Mouse (Mus musculus) heart, adult 2 months (tissue): ENCODE data around the gene Cfap54. TPM values are rescaled to one million over a fixed set of nuclear protein-coding genes. Genes with fewer than 3 reads are reported as not detected.

ENCODE experiments used
- DNase-seq, 2 experiments: peaks; one replicate each; pipeline ENCODE4 v3.0.0; 2021
- H3K27ac ChIP-seq: fragments of 200-600 bp; 2 replicates; pipeline ENCODE4 v1.8.1; 2022
- H3K27me3 ChIP-seq: fragments of 200-500 bp; 2 replicates; pipeline ENCODE4 v1.6.1; 2012; ENCODE audit warnings: mild to moderate bottlenecking, low read length, inconsistent platforms, mixed read lengths; ENCODE audit not compliant: control insufficient read depth, insufficient read depth
- H3K36me3 ChIP-seq: fragments of 200-500 bp; 2 replicates; pipeline ENCODE4 v1.6.1; 2012; ENCODE audit warnings: low read length, inconsistent platforms; ENCODE audit not compliant: control insufficient read depth, insufficient read depth
- H3K4me1 ChIP-seq: fragments of 200-500 bp; 2 replicates; pipeline ENCODE4 v1.6.1; 2011; ENCODE audit warnings: low read length; ENCODE audit not compliant: control insufficient read depth, insufficient read depth
- H3K4me3 ChIP-seq: fragments of 200-600 bp; 2 replicates; pipeline ENCODE4 v1.8.1; 2022
- H3K79me2 ChIP-seq: fragments of 200-500 bp; replicated peaks from 2 replicates; pipeline ENCODE4 v1.6.1; 2012; ENCODE audit warnings: mild to moderate bottlenecking, inconsistent platforms, low read length, moderate library complexity, mixed read lengths; ENCODE audit not compliant: control insufficient read depth, insufficient read depth
- H3K9ac ChIP-seq: fragments of 200-500 bp; 2 replicates; pipeline ENCODE4 v1.6.1; 2012; ENCODE audit warnings: low read depth, mild to moderate bottlenecking, control low read depth, inconsistent platforms, low read length, mixed read lengths
- CTCF ChIP-seq: fragments of 200-600 bp; IDR thresholded peaks from 2 replicates; pipeline ENCODE4 v1.8.1; 2022; ENCODE audit warnings: antibody characterized with exemption, mild to moderate bottlenecking, moderate library complexity
- EP300 ChIP-seq: fragments of 200-500 bp; IDR thresholded peaks from 2 replicates; pipeline ENCODE4 v1.6.1; 2011; ENCODE audit warnings: low read depth, low read length, control low read depth; ENCODE audit not compliant: insufficient read depth
- POLR2A ChIP-seq: fragments of 200-500 bp; IDR thresholded peaks from 2 replicates; pipeline ENCODE4 v1.6.1; 2011; ENCODE audit warnings: mild to moderate bottlenecking, low read depth, low read length, control low read depth; ENCODE audit not compliant: insufficient read depth
- WGBS: fragments of 180-500 bp; shearing (Covaris S2); methylation state at CpG from one replicate; pipeline ENCODE4 v1.1.7; 2018; 5-methylcytosine and 5-hydroxymethylcytosine counted together
- intact Hi-C: fragments of 180-260 bp; cut with DNase I; formaldehyde crosslinking; loops from one replicate; pipeline ENCODE4 v1.15.1; 2025
- polyA plus RNA-seq: library from polyadenylated mRNA; depleted of rRNA; stranded (reverse); fragments of >200 nt; gene quantifications from 2 replicates; pipeline ENCODE4 v1.2.3, GENCODE M21; 2012
- total RNA-seq, 2 experiments: library from RNA; stranded (reverse); gene quantifications; 2 replicates each; pipeline ENCODE4 v1.2.3; 2021

Gene Cfap54
- total and polyA plus RNA-seq, 3 experiments, result 0.26 to 0.82 (median 0.47) TPM

DNA sequence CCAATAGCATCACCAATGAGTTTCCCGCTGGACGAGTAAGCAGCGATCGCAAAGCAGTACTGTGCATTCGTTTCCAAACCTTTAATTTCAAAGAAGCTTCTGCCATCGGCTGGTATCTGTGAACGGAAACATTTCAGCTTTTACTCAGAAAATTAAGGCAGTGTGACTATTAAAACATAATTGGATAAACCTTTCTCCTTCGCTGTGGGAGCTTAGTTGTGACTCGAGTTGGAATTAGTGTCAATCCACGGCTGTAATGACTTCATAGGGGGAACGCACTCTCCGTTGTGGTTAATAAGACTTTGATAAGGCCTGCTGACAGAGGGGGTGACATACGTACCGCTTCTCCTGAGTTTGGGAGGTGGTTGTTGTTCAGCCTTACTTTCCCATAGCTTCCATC is 70.3 kb downstream of the Cfap54 start:
- Histone ChIP-seq H3K79me2 (no peaks in the 10 kb centered on the region), H3K27ac (no peak overlapping the region), H3K27me3 (no peaks in the 10 kb centered on the region), H3K4me3 (no peak overlapping the region), H3K9ac (no peak overlapping the region), H3K36me3 (no peaks in the 10 kb centered on the region), H3K4me1 (no peaks in the 10 kb centered on the region)
- no peak for TF ChIP-seq CTCF
- intact Hi-C loops, result loop anchor here (10.0 kb wide), 2 partner anchors 1466 to 1826 kb away; partner anchors contain the start of gene Tmpo
- WGBS, result 78% methylated on average over 14 of the region's 14 CpGs
- no peak for DNase-seq

DNA sequence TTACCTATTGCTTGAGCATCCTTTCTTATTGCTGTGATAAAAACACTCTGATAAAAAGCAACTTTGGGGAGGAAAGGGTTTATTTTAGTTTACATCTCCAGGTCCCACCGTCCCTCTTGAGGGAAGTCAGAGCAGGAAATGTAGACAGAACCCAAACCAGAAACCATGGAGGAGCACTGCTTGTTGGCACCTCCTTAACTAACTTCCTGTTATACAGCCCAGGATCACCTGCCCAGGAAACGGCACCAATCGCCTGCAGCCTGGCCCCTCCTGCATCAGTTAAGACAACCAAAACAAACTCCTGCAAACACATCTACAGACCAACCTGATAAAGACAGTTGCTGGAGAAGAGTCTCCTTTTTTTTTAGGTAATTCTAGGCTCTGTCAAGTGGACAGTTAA is 74.4 kb downstream of the Cfap54 start:
- H3K27ac ChIP-seq, result no peak overlapping the region
- TF ChIP-seq CTCF, result no peak
- TF ChIP-seq POLR2A, result no peak
- TF ChIP-seq EP300, result no peak
- H3K36me3 ChIP-seq, result no peaks in the 10 kb centered on the region
- DNase-seq, result no peak
- H3K4me3 ChIP-seq, result no peak overlapping the region
- no peak overlapping the region for H3K9ac ChIP-seq
- H3K4me1 ChIP-seq, result no peaks in the 10 kb centered on the region
- no peaks in the 10 kb centered on the region for H3K79me2 ChIP-seq
- no peaks in the 10 kb centered on the region for H3K27me3 ChIP-seq
- intact Hi-C loops, result no loop called here
- 17% methylated on average over 3 of the region's 3 CpGs for WGBS

DNA sequence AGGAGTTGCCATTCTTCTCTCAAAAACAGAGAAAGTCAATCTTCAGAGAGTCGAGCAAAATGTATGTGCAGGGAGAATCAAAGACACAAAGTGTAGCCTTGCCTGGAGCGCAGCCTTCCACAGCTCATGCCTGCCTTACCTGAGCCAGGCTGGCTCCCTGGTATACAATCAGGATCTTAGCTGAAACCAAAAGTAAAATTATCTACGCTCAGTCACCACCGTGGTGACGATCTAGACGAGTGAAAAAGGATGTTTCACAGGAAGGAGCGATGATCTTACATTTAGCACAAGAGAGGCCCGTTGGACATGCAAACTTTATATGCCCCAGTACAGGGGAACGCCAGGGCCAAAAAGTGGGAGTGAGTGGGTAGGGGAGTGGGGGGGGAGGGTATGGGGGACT is 75.0 kb downstream of the Cfap54 start:
- Histone ChIP-seq H3K4me1 (no peaks in the 10 kb centered on the region), H3K36me3 (no peaks in the 10 kb centered on the region), H3K27ac (no peak overlapping the region), H3K27me3 (no peaks in the 10 kb centered on the region), H3K79me2 (no peaks in the 10 kb centered on the region), H3K9ac (no peak overlapping the region), H3K4me3 (no peak overlapping the region)
- no peak for TF ChIP-seq EP300
- no peak for TF ChIP-seq CTCF
- TF ChIP-seq POLR2A, result no peak
- intact Hi-C loops, result no loop called here
- DNase-seq, result no peak
- WGBS, result 62% methylated on average over 9 of the region's 9 CpGs

DNA sequence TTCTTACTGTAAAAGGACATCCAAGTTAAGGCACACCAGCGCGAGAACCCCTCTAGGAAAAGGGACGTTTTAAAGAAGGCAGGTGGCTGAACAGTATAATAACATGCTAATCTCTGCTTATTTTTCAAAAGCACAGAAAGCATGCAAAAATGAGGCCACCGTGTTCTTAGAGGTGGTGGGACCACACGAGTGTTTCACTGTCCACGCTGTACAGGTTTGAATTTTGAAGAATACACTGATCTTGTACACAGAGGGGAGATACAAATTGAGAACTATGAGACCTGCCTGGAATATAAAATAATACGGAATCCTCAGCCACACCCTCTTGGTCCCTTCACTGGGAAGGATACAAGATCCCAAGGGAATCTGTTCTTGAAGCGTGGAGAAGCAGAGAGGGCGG is 82.9 kb downstream of the Cfap54 start:
- Histone ChIP-seq H3K27ac (no peak overlapping the region), H3K4me1 (no peaks in the 10 kb centered on the region), H3K4me3 (no peak overlapping the region), H3K9ac (no peak overlapping the region), H3K79me2 (no peaks in the 10 kb centered on the region), H3K27me3 (no peaks in the 10 kb centered on the region), H3K36me3 (no peaks in the 10 kb centered on the region)
- intact Hi-C loops, result no loop called here
- DNase-seq, result no peak
- TF ChIP-seq EP300, result no peak
- 80% methylated on average over 9 of the region's 9 CpGs for WGBS

DNA sequence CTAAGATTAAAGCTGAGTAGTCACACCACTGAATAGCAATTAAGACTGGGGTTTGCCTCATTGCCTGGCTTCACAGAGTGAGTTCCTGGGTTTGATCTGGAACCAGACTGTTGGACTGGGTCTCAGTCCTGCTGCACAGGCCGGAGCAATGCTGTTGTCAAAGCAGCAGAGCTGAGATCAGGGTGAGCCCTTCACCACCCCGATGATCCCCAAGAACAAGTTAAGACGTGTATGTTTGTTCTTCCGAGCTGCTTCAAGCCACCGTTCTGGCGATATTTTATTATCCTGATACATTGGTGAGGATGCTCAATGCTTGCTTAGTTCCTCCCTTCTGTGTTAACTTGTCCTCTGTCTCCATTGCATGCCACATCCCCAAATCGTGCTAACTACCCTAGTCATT is 86.2 kb downstream of the Cfap54 start:
- no peaks in the 10 kb centered on the region for H3K27me3 ChIP-seq
- no peak overlapping the region for H3K27ac ChIP-seq
- H3K9ac ChIP-seq, result no peak overlapping the region
- no peak for DNase-seq
- no peak for TF ChIP-seq EP300
- no peak for TF ChIP-seq POLR2A
- TF ChIP-seq CTCF, result no peak
- intact Hi-C loops, result no loop called here
- no peaks in the 10 kb centered on the region for H3K36me3 ChIP-seq
- WGBS, result 88% methylated on average over 7 of the region's 7 CpGs
- H3K4me3 ChIP-seq, result no peak overlapping the region
- H3K79me2 ChIP-seq, result no peaks in the 10 kb centered on the region
- H3K4me1 ChIP-seq, result no peaks in the 10 kb centered on the region

DNA sequence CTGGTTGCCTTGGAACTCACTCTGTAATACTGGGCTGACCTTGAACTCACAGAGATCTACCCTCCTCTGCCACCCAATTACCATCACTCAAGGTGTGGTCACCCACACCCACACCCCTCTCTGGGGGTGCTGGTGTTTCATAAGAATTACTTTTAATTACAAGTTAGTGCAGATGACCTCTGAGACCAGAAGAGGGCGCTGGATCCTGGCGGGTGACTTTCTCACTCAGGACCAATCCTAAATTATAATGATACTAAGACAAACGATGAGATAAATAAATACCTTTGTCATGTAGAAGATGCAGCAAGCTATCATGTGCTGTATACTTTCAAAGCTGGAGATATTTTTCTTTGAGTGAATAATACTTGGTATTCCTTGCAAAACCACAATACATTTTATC is 87.1 kb downstream of the Cfap54 start:
- Histone ChIP-seq H3K4me3 (no peak overlapping the region), H3K4me1 (no peaks in the 10 kb centered on the region), H3K27ac (no peak overlapping the region), H3K9ac (no peak overlapping the region), H3K79me2 (no peaks in the 10 kb centered on the region), H3K36me3 (no peaks in the 10 kb centered on the region), H3K27me3 (no peaks in the 10 kb centered on the region)
- WGBS, result 50% methylated on average over 3 of the region's 3 CpGs
- TF ChIP-seq POLR2A, result no peak
- TF ChIP-seq EP300, result no peak
- TF ChIP-seq CTCF, result peak; percentile 14; the same call in 1 of the 2 replicates
- intact Hi-C loops, result no loop called here
- no peak for DNase-seq

- TF ChIP-seq POLR2A, result no peak
- TF ChIP-seq EP300, result no peak
- no peak for TF ChIP-seq CTCF
- no peaks in the 10 kb centered on the region for H3K36me3 ChIP-seq
- no peaks in the 10 kb centered on the region for H3K27me3 ChIP-seq
- no peak overlapping the region for H3K9ac ChIP-seq
- H3K4me1 ChIP-seq, result no peaks in the 10 kb centered on the region
- intact Hi-C loops, result no loop called here
- H3K27ac ChIP-seq, result no peak overlapping the region
- no peaks in the 10 kb centered on the region for H3K79me2 ChIP-seq
- no peak overlapping the region for H3K4me3 ChIP-seq
- no peak for DNase-seq
Measured at GRCm38 (mm10) chr10:92992526-92992925, 88.9 kb downstream of the Cfap54 start.
